Mouse (Mus musculus): ENCODE data around the gene Gm13304.
"Not testable (repeated sequence)": the region's sequence is repeated elsewhere in the genome, so short reads cannot be mapped to it uniquely, and the experiment has no call there.

Gene Gm13304

GRCm38 (mm10) chr4:42114517-42114916 is at the start of gene Gm13304:
TSS of gene Gm13304 (plus strand) at chr4:42114817.
- not testable (repeated sequence) for DNase-seq

GRCm38 (mm10) chr4:42090907-42091306 is 23.7 kb upstream of the Gm13304 start, which contains the start of gene Gm3893:
TSS of gene Gm3893 (plus strand) at chr4:42091207.
- not testable (repeated sequence) for DNase-seq

GRCm38 (mm10) chr4:42153136-42153535 is 38.5 kb downstream of the Gm13304 start, which contains the start of gene Gm13306:
TSS of gene Gm13306 (plus strand) at chr4:42153436.
- not testable (repeated sequence) for DNase-seq
